Mouse (Mus musculus): ENCODE data around the gene Hepacam2.
"Not testable (repeated sequence)": the region's sequence is repeated elsewhere in the genome, so short reads cannot be mapped to it uniquely, and the experiment has no call there.

The Hepacam2 gene

DNA sequence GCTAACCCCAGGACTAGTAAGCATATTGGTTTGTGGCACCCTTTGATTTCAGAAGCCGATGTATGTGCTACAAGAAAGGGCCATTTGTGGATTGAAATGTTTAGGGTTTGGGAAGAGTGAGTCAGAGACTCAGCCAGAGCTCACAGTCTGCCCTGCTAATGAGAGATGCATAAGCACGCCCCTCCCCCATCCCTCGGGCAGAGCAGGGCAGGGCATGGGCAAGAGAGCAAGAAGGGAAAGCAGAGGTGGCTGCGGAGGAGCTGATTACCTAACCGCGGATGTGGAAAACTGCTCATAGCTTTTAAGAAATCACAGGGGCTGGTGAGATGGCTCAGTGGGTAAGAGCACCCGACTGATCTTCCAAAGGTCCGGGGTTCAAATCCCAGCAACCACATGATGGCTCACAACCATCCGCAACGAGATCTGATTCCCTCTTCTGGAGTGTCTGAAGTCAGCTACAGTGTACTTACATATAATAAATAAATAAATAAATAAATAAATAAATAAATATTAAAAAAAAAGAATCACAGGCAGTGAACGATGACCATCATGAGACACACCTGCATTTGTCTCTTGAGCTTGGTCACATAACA, 42.1 kb downstream of the Hepacam2 start:
- DNase-seq = no peak

DNA sequence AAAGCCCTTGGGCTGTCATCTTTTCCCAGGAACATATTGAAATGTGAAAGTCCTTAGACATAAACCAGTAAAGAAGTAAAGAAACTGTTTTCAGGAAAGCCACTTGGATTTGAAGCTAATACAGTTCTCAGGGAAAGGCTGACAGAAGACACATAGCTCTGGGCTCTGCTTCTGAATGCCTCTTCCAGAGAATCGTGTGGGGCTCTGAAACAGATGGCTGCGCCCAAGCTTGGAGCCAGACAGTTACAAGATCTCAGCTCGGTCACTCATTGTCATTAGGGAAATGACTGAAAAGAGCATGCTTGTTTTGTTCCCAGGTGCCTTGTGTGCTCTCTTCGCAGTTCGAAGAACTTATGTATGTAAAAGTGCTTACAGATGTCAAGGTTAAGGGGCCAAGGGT, 43.7 kb downstream of the Hepacam2 start:
- DNase-seq = no peak

DNA sequence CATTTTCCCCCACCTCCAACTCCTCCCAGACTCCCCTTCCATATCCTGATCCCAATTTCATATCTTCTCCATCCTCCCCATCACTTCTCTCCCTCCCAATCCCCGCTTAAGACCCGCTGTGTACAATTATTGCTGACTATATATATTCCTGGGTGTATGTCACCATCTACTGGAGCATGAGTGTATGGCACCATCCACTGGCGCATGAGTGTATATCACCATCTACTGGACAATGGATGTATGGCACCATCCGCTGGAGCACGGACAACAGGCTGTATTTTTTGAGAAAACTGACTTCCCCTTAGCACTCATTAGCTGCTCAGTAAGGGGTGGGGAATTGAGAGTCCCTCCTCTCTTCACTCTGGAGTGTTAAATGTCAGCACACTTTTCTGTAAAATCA, 50.7 kb downstream of the Hepacam2 start:
- DNase-seq = peak; percentile 53

- DNase-seq = no peak
These were observed 54.2 kb downstream of the Hepacam2 start for GRCm38 (mm10) chr6:3443905-3444304.

- no peak for DNase-seq
These were observed 62.0 kb downstream of the Hepacam2 start for GRCm38 (mm10) chr6:3436087-3436486.

DNA sequence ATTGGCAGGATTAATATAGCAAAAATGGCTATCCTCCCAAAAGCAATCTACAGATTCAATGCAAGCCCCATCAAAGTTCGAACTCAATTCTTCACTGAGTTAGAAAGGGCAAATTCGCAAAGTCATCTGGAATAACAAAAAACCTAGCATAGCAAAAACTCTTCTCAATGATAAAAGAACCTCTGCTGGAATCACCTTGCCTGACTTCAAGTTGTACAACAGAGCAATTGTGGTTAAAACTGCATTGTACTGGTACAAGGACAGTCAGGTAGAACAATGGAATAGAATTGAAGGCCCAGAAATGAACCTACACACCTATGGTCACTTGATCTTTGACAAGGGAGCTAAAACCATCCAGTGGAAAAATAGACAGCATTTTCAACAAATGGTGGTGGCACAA, 67.1 kb downstream of the Hepacam2 start:
- not testable (repeated sequence) for DNase-seq

- DNase-seq = no peak
These were observed 71.1 kb downstream of the Hepacam2 start for GRCm38 (mm10) chr6:3427047-3427446.

DNA sequence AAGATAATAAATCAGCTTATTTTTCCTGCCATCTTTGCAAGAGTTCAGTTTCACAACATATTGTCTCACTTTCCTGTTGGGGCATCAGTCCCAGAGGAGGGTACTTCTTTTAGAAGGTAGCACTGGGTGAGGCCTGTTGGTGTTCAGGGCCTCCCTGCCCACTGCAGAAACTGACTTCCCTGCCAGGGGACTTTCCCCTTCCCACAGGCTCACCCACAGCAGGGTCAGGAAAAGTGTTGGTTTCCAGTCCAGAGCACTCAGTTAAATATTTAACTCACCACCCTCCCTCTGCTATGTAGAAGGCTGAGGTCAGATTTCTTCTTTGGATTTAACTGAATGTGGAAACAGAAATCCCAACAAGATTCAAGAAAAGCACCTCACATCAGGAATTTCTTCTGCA, 72.8 kb downstream of the Hepacam2 start:
- DNase-seq = not testable (repeated sequence)

GRCm38 (mm10) chr6:3424613-3425277, 73.4 kb downstream of the Hepacam2 start:
- not testable (repeated sequence) for DNase-seq
